Mouse (Mus musculus) hematopoietic stem cell, adult 5-6 weeks (primary cell): ENCODE measurements around the gene Creb3l2. TPM values are rescaled to one million over a fixed set of nuclear protein-coding genes. Genes with fewer than 3 reads are reported as not detected.

Source experiments
- ATAC-seq, 2 experiments: fragments of 125-278 bp in 1 of 2; replicated peaks in 1 of 2; 2 replicates each; pipeline ENCODE4 v1.8.0; 2016 to 2017; ENCODE audit warnings: inconsistent platforms in 2 of 2, mild to moderate bottlenecking in 2 of 2, moderate number of reproducible peaks in 2 of 2, low read depth in 1 of 2, moderate TSS enrichment in 1 of 2; ENCODE audit not compliant: low FRiP score in 2 of 2, poor library complexity in 2 of 2, severe bottlenecking in 2 of 2, insufficient read depth in 1 of 2, low TSS enrichment in 1 of 2
- total RNA-seq: library from RNA; stranded (forward); fragments of 172-1452, 232-1000 nt; gene quantifications from 2 replicates; pipeline ENCODE4 v1.2.3, GENCODE M21; 2017

The Creb3l2 gene
- total RNA-seq, 1 experiment from 2014 or later: 4.7 TPM

DNA sequence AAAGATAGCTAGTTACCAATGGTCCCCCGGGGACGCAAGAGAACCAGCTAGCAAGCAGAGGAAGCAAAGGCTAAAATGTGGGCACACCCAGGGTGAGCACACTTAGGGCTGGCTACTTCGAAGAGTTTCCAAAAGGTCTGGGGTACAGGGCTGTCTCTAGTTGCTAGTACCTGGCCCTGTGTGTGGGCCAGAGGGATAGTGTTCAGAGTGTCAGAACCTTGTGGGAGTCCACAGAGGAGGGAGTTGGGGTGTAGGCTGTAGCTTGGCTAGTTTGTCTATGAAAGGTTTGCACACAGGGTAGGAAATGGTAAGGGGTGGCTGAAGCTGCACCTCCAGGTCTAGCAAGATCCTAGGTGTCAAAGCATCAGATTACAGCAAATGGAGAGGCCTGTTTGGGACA, 116.9 kb downstream of the Creb3l2 start:
- no peak; a peak in 1 of 4 replicates for ATAC-seq

DNA sequence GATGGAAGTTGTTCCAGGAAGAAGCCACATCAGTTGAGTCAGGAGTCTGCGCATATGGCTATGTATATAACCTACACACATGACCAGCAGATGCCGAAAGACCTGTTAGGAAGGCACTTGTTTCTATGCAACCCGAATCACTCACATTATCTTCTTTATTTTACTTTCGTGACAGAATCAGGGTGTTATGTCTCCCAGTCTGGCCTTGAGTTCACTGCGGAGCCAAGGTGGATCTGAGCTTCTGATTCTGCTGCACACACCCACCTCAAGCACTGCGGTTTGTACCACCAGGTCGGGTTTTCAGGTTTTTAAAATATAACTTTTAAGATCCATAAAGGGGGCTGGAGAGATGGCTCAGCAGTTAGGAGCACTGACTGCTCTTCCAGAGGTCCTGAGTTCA, 119.3 kb downstream of the Creb3l2 start:
- no peak for ATAC-seq

DNA sequence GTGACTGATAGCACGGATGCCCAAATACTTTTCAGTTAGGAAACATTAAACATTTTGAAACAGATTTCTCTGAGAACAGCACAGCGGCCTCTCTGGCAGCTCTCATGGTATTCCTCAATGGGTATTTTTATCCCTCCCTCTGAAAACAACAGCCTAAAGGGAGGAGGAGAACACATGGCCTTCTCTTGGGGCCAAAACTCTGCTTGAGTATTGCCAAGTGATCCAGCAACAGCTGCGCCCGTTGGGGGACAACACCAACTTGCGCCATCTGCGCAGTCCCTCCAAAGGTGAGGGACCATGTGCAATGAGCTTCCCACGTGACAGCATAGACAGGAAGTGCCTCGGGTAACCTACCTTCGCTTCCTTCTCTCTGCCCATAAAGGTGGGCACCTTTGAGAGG, 119.9 kb downstream of the Creb3l2 start:
- no peak for ATAC-seq

DNA sequence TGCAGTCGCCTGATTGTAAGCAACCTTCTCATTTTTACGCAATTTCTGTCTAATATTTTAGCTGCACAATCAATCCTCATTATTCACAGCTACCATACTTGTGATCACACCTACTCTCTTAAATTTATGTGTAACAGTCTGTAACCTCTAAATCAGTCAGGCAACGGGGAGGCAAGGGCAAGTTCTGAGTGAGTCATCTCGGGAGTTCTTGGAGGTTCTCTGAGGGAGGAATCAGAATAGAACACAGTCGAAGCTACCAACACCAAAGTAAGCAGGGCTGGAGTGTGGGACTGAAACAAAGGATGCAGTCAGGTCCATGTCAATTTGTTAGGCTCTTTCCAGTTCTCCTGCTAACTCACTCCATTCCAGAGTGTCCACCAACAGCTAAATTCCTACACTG, 124.0 kb downstream of the Creb3l2 start:
- ATAC-seq: no peak

DNA sequence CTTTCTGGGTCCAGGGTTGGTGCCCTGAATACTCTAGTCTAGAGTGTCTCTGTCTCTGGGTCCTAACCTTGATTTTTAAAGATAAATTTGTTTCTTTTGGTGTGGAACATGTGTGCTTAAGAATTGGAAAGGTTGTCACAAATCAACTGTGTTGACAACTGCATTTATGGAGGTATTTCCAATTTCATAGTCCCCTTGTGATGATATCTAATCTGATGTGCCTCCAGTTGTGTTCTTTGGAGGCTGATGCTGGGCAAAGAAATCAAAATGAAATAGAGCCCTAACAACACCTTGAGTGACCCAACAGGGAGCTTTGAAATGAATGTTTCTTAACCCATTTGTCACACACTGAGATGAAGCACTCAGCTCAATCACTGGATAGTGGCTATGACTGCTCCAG, 126.5 kb downstream of the Creb3l2 start:
- ATAC-seq: no peak

DNA sequence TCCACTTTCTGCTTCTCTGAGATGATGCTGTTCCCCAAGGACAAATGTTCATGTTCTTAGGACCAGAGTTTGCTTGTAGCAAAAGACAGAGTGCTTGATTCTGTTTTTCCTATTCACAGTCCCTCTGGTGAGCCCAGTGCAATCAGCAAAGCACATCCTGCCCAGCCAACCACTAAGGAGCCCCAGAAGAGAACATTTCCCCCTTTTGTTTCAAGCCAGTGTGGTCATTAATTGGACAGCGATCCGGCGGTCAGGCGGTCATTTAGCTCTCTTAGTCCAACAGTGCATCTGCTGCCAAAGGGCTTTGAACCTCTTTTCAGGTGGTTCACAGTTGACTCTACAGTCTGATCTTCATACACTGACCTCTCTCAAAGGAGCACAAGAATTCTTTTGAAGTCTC, 131.3 kb downstream of the Creb3l2 start:
- no peak for ATAC-seq

DNA sequence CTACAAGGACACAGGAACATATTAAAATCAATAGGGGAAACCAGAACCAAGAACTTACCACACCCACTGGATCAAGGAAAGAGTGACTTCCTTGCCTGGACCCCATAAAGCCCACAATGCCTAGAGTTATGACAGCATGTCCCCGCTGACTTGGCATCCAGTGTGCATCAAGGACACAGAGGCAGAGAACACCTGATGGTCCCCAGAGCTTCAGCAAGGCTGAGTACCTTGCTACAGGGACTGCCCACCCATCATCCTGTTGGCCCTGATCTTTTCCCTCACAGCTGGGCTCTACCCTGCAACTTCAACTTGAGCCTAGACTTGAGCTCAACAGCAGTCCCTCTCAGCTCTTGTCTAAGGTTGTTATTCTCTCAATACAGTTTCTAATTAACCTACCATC, 135.3 kb downstream of the Creb3l2 start:
- no peak for ATAC-seq

DNA sequence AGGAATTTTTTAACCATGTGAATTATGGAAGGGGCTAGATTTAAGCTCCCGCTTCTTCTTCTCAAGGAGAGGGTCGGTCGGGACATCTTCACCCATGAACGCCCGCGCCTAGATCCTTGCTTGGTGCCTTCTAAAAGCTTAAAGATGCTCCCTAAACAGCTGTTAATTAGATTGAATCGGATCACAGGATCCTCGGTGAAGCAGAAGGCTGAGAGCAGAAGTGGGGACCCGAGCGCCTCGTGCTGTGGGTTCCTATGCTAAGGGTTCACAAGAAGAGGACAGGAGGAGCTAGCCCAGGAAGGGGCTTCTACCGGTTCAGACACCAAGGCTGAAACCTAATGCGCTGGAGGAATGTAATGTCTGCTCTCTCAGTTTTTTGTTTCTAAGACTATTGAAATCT, 141.5 kb downstream of the Creb3l2 start:
- ATAC-seq: peak in 1 of 2 experiments; percentile 6; a peak in 1 of 4 replicates

DNA sequence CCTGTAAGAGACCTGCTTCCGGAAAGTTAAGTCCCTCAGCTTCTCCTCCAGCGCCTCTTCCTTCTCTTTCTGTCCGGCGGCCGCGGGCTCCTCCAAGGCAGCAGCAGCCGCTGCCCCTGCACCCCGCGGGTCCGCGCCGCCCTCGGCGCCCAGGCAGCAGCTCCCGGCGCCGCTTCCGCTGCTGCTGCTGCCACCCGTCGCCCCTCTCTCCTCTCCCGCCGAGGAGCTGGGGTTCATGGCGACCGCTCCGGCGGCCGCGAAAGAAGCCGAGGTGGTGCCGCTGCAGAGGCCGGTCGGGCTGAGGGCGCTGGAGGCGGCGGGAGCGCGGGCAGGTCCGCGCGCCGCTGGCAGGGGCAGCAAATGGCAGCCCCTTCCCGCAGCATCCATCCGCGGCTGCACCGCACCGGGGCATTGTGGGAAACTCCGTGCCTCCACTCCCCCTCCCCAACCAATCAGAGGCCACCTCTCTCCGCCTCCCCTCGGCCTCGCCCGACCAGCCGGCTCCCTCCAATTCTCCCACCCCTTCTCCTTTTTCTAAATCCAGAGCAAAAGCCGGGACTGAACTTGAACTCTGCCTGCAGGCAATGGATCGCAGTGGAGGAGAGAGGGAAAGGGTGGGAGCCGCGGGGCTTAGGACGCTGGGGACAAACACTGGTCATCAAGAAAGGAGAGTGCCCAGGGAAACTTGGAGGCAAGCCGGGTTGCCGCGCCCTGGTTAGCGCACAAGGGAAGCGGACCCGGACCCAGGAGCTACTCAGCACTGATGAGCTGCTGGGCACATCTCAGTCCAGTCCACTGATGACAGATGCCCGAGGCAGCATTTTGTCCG, 142.2 kb downstream of the Creb3l2 start, which contains the start of gene Dgki:
TSS of gene Dgki (minus strand) at position 623 of the 829 bp plus-strand sequence.
- peak in 1 of 2 experiments; percentile 41; a peak in 1 of 4 replicates for ATAC-seq

DNA sequence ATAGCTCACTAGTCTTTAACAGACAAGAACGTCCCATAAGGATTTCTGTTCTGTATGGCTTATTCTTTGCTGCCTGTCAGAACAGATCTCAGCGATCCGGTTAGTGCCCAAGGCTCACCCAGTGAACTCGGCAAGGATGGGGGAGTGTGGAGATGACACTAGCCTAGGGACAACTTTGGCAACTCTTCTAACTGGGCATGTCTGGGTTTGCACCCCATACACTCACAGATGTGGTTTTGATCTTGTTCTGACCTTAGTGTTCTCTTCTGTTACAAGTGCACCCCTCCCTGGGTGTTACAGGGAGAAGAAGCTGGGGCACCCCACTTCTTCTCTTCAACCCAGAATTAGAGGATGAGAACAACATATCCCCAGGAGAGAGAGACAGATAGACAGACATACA, 143.0 kb downstream of the Creb3l2 start:
- no peak for ATAC-seq

DNA sequence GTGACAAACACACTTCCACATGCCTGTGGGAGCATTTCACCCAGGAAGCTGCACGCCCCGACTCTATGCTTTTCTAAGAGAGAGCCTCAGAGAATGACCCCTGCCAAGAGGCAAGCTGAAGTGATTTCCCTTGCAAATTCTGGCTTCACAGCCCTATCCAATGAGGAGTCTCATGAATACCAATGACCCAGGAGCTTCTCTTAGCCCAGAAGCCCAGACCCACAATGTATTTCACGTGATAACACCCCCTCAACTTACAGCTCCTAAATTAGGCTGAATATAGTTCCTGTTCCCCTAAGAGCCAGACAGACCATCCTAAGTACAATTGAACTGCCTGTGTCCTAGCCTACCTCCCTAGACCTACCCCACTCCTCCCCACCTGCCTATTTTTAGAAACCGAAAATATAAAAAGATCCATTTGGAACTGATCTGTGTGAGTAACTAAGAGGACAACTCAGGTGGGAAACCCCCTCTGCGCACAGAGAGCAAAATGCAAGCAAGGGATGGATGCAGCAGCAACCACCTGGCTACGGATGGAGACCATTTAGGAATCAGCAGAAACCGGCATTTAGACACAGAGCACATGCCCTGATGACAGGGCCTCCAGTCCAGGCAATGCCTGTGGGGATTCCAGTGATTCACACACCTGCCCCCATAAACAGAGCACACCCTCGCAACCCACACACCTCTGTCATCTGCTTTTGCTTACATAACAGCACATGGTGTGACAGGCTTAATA, 144.0 kb downstream of the Creb3l2 start:
- ATAC-seq: no peak

DNA sequence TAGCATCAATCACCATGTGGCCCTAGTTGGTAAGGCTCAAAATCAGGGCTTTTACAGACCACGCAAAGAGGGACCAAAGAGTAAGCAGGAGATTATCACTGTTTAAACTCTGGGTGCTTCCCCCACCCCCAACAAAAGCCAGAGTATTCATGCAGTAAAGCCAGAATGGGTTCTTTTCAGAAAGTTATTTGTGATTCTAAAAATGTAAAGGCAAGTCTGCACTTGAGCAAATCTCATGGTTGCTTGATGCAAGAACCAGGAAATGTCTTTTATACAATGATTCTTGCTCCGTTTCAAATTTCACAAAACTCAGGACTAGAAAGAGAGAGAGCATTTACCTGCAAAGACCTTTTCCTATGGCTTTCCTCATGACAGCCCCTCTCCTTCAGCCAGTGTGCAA, 149.9 kb downstream of the Creb3l2 start:
- ATAC-seq: no peak

DNA sequence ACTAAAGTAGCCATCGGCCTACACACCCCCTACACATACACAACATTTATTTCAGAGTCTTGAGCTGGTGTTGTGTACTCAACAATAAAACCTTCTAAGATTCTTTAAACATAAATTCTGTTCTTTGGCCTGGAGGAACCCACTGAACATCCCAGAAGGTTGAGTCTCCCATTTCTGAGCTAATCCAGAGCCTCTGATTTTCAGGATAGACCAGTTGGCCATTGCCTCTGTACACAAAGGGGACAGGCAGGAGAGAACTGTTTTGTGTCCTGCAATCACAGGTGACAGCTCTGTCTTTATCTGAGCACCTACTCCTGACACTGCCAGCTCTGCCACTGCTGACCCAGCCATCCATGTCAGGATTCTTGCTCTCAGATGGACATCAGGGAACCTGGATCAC, 150.8 kb downstream of the Creb3l2 start:
- no peak for ATAC-seq

DNA sequence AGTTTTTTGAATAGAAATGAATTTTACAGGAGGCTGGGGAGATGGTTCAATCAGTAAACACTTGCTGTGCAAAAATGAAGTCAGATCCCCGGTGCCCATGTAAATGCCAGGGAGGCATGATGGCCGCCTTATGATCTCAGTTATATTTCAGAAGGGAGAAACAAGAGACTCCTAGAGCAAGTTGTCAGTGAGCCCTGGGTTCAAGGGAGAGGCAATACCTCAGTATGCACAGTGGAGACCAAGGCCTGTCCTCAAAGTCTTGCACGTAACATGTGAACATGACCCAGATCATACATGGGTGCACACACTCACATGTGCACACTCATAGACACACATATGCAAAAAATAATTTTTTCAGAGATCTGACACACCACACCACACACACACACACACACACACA, 151.3 kb downstream of the Creb3l2 start:
- ATAC-seq: no peak

DNA sequence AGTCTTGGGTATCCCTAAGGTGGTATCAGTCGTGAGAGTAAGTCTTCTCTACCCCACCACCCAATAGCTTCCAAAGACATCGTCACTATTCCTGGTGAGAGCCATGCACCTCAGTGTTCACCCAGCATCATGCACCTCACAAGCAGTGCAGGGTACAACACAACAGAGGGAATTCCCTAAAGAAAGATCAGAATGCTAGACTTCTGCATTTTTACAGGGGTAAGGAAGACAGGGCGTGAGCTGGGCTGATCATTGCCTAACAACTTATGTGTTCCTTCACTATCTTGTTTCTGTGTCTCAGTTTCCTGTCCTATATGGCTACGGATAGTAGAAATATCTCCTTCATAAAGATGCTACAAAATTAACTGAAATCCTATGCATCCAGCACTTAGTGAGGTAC, 155.8 kb downstream of the Creb3l2 start:
- ATAC-seq: no peak

DNA sequence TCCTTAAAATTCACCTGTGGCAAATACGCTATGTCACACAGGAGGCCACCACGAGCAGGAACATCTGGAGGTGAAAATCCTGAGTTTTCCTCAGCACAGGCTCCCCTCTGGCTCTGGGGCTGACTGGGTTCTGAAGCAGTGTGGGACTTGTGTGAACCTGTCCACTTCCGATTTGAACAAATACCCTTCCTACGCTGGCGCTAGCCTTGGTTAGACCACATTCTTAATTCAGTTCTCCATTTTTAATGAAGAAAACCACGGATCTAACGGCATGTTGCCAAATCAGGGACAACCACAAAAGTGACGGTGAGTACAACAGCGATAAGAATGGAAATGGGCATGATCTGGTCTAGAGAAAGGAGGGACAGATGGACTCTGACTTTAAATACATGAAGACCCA, 157.1 kb downstream of the Creb3l2 start:
- ATAC-seq: no peak; a peak in 1 of 4 replicates

DNA sequence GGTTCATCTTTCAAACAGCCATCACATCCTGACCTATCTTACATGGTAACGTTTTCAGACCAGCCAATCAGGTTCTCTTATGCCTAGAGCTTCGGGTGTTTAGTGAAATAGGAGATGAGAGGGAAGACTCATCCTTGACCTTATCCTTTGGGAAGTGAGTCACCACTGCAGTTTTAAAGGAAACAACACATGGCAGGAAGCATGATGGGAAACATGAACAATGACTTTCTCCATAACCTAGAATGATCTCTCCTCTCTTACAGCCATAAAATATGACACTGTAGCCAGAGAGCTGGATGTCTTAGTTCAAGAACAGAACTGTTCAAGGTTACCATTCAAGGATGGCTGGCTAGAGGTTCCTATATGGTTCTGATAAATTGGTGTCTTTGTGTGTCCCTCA, 158.6 kb downstream of the Creb3l2 start:
- ATAC-seq: no peak

DNA sequence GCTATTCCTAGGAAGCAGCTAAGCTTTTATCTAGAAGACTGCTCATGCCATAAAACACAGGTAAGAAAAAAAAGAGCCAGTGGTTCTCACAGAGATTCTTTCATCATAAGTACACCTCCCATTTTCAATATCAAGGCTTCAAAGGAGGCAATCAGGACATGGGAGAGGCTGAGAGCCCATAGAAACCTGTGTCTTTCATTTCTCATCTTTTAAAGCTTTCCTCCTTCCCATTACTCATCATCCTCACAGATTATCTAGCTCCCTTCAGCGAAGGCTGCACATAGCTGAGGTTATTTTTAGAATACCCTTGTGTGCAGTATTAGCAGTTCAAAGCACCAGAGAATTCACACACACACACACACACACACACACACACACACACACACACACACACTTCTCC, 159.3 kb downstream of the Creb3l2 start:
- ATAC-seq: no peak
